Mouse (Mus musculus): Measurements from ENCODE around the gene Slc25a25. TPM values are rescaled to one million over a fixed set of nuclear protein-coding genes. Genes with fewer than 3 reads are reported as not detected.

The Slc25a25 gene
- polyA plus RNA-seq, 1 experiment from 2014 or later, result 20.4 TPM

DNA sequence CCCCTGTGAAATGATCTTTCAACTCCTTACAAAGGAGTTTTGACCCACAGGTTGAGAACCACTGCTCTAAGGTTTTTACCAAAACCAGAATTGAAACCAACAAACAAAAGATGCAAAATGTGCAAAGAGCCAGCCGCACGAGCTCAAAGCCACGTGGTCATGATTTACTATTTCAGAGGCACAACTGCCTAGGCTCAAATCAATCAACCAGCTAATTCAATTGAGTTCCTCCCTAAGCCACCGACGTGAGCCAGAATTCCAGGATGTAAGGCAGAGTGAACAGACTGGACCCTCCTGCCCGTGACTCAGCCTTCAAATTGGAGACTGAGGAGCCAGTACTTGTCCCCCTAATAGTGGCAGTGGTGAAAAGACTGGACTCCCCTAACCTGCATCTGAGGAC is 12.1 kb downstream of the Slc25a25 start:
- H3K9ac ChIP-seq, result 0 out of 2 replicates have a peak overlapping the region, but pooled peaks have one; percentile 7
- no peak for ATAC-seq (replicated peaks; ENCODE audit: low FRiP score)
- no peak overlapping the region for H3K4me3 ChIP-seq (replicated peaks)
- 0 out of 2 replicates have a peak, but pooled peaks cover 3% of the 10 kb centered on the region for H3K36me3 ChIP-seq
- peak overlapping the region; percentile 75 for H3K27ac ChIP-seq
- WGBS, result 24% methylated on average over 6 of the region's 6 CpGs
- peaks cover 46% of the 10 kb centered on the region for H3K4me1 ChIP-seq
- H3K4me2 ChIP-seq, result no peak overlapping the region
- H3K27me3 ChIP-seq, result no peaks in the 10 kb centered on the region
- H3K9me3 ChIP-seq (replicated peaks), result no peaks in the 10 kb centered on the region

DNA sequence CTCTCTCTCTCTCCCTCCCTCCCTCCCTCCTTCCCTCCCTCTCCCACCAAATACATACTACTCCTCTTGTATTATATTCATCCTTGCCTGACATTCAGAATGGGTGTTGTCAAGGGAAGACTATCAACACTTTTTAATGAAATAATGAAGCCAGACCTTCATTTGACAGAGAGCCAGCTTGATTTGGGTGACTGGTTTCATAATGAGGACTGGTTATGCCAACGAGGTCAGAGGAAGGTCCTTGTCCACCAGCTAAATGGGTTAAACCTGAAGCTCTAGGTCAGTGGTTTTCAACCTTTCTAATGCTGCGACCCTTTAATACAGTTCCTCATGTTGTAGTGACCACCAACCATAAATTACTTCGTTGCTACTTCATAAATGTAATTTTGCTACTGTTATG is 12.5 kb downstream of the Slc25a25 start:
- Histone ChIP-seq H3K4me1 (peaks cover 46% of the 10 kb centered on the region), H3K4me2 (no peak overlapping the region), H3K4me3 (replicated peaks) (no peak overlapping the region), H3K9ac (no peak overlapping the region), H3K27ac (no peak overlapping the region), H3K27me3 (no peaks in the 10 kb centered on the region), H3K9me3 (replicated peaks) (no peaks in the 10 kb centered on the region), H3K36me3 (0 out of 2 replicates have a peak, but pooled peaks cover 2% of the 10 kb centered on the region)
- ATAC-seq (replicated peaks; ENCODE audit: low FRiP score), result no peak
- 77% methylated on average over 3 of the region's 3 CpGs for WGBS

DNA sequence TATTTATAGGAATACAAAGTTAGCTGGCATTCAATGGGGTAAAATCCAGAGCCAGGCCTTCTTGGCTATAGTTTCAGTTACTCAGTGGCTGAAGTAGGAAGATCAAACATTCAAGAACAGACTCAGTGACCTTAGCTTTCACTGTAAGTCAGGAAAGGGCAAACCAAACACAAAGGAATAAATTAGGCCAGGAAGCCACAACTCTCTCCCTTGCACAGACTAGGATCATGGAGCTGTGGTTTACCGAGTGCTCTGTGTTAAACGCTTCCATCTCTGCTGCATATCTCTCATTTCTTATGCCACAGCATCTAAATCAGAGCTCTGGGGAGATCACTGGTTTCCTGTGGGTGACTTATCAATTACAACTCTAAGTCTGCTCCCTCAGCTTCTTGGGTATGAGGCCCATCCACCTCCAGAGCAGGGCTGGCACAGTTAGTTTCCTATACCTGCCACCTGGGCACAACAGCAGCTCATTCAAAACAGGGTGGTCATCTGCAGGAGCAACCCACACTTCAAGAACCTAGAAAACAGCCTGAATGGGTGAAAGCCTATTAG is 13.6 kb downstream of the Slc25a25 start:
- ATAC-seq (replicated peaks; ENCODE audit: low FRiP score), result no peak
- H3K4me2 ChIP-seq, result no peak overlapping the region
- H3K27me3 ChIP-seq, result no peaks in the 10 kb centered on the region
- H3K9ac ChIP-seq, result no peak overlapping the region
- no peaks in the 10 kb centered on the region for H3K36me3 ChIP-seq
- peak overlapping the region; percentile 83 for H3K27ac ChIP-seq
- peaks cover 46% of the 10 kb centered on the region for H3K4me1 ChIP-seq
- 66% methylated on average over 2 of the region's 2 CpGs for WGBS
- no peak overlapping the region for H3K4me3 ChIP-seq (replicated peaks)
- no peaks in the 10 kb centered on the region for H3K9me3 ChIP-seq (replicated peaks)

DNA sequence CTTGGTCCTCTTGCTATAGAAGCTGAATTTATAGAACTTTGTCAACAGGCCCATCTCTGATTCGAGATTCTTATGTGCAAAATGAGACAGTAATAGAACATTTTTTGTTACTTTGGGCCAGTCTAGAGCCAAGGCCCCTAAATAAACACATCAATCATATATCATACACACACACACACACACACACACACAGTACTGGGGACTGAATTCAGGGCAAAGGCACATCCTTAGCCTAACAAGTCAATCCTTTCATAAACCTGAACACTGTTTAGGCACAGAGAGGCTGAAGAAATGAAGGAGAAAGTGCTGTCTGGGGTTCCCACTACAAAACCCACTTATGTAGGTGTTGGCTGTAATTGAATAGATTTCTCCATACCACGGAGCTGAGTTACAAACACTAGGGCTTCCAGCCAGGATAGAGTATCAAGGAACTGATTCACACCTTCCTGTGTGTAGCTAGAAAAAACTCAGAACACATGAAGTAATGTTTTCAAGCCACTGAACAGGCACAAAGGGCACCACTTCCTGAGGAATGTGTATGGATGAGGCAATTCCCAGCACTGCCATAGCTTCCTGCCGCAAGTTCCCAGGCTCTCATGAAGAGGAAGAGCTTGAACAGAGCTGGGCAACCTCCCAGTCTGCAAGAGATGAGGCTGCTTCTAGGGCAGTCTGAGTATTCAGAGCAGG is 14.4 kb downstream of the Slc25a25 start:
- Histone ChIP-seq H3K36me3 (no peaks in the 10 kb centered on the region), H3K9me3 (replicated peaks) (no peaks in the 10 kb centered on the region), H3K4me2 (no peak overlapping the region), H3K9ac (no peak overlapping the region), H3K4me3 (replicated peaks) (no peak overlapping the region), H3K4me1 (peaks cover 46% of the 10 kb centered on the region), H3K27me3 (no peaks in the 10 kb centered on the region), H3K27ac (peak overlapping the region; percentile 83)
- peak; percentile 43; the same call in 1 of the 2 replicates for ATAC-seq (replicated peaks; ENCODE audit: low FRiP score)
- WGBS, result 50% methylated on average over 3 of the region's 3 CpGs

DNA sequence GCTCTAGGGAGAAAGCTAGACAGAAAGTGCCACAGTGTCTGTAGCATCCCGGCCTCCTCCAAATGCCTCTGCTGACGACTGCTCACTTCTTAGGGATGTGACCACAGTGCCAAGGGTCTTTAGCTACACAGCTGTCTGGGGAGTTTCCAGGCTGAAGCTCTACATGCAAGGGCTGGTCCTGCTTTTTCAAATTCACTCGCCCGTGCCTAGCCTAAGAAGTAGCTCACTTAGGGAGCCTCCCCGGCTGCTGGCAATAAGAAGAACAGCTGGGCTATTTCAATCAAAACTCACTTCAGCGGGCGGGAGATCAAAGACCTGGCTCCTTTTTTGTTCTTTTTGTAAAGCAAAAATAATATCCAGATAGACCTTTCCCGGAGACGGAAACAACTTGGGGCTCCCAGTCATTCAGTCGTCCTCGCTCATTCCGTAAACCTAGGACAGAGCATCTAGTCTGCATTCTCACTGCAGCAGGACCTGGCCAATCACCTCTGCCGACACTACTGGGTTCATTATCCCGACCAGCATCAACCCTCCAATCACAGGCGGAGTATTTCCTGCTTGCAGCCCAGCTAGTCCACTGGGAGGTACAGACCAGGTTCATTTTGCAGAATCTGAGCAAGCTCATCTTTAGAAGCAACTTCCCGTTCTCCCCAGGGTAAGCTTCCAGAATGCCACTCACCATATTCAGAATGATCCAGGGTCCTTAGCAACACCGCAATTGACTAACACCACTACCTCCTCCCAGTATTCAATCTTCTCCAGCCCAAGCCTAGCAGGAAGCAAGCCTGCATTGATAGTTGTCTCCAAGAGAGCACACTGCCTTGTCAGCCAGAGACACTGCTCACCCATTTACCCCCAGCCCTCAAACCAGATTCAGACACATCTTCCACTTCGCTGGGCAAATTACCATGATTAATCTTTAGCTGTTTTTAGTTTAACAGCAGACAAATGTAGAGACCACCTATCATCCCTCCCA is 20.3 kb downstream of the Slc25a25 start:
- Histone ChIP-seq H3K27ac (peak overlapping the region; percentile 85), H3K4me3 (replicated peaks) (peak overlapping the region; percentile 53), H3K9me3 (replicated peaks) (no peaks in the 10 kb centered on the region), H3K9ac (peak overlapping the region; percentile 55), H3K4me2 (peak overlapping the region; percentile 66), H3K27me3 (no peaks in the 10 kb centered on the region), H3K4me1 (peaks cover 48% of the 10 kb centered on the region), H3K36me3 (no peaks in the 10 kb centered on the region)
- WGBS, result 7% methylated on average over 18 of the region's 18 CpGs
- peak; percentile 85 for ATAC-seq (replicated peaks; ENCODE audit: low FRiP score)

DNA sequence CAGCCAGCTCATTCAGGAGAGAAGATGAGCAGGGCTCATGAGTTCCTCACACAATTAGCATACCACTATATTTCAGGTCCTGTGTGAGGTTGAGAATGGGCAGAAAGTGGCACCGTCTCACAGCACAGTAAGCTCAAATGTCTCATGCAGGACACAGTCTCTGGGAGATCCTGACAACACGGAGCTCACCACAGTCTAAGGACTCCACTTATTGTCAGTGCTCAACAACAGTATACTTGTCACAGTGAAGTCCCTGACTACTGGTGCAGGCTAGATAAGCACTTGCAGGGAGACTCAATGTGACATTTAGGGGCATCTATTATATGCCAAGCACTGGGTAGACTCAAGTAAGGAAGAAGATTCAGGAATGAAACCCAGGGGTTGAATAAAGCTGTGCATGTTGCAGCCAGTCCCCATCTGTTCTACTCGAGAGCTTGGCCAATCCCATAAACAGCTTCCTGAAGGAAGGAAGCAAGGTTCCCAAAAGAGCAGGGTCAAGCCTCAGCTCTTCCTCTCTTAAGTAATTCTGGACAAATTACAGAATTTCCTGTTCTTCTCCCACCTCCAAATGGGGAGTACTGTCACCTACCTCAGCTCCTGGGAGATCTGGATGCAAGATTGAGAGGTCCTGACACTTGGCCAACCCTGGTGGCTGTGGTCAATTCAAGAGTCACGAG is 21.9 kb downstream of the Slc25a25 start:
- Histone ChIP-seq H3K27me3 (no peaks in the 10 kb centered on the region), H3K4me2 (peak overlapping the region; percentile 66), H3K36me3 (no peaks in the 10 kb centered on the region), H3K9me3 (replicated peaks) (no peaks in the 10 kb centered on the region), H3K27ac (peak overlapping the region; percentile 87), H3K9ac (no peak overlapping the region), H3K4me1 (peaks cover 59% of the 10 kb centered on the region), H3K4me3 (replicated peaks) (no peak overlapping the region; the same call in 1 of the 2 replicates)
- no peak for ATAC-seq (replicated peaks; ENCODE audit: low FRiP score)
- 62% methylated on average over 4 of the region's 4 CpGs for WGBS

DNA sequence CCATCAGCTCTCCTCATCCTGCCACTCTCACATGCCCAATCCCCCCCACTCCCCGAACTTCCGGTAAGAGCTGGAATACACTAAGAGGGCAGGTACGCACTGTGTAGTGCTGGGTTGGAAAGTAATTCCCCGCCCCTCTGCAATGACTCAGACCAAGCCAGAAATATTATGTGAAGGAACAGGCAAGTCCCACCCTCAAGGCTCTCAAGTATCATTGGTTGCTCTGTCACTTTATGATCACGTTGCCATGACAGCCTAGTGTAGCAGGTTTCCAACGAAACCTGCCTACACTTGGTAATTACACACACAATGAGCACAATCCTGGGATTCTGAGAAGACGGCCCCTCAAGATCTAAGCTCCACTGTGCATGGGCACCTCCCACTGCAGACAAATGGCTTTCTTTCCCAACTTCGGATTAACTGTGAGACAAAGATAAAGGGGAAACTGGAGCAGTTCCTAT is 23.0 kb downstream of the Slc25a25 start:
- peak overlapping the region; percentile 66 for H3K4me2 ChIP-seq
- H3K27me3 ChIP-seq, result no peaks in the 10 kb centered on the region
- peaks cover 68% of the 10 kb centered on the region for H3K4me1 ChIP-seq
- peak overlapping the region; percentile 16 for H3K4me3 ChIP-seq (replicated peaks)
- H3K9ac ChIP-seq, result no peak overlapping the region
- no peaks in the 10 kb centered on the region for H3K9me3 ChIP-seq (replicated peaks)
- 18% methylated on average over 8 of the region's 8 CpGs for WGBS
- H3K27ac ChIP-seq, result peak overlapping the region; percentile 87
- peak; percentile 57 for ATAC-seq (replicated peaks; ENCODE audit: low FRiP score)
- H3K36me3 ChIP-seq, result no peaks in the 10 kb centered on the region

DNA sequence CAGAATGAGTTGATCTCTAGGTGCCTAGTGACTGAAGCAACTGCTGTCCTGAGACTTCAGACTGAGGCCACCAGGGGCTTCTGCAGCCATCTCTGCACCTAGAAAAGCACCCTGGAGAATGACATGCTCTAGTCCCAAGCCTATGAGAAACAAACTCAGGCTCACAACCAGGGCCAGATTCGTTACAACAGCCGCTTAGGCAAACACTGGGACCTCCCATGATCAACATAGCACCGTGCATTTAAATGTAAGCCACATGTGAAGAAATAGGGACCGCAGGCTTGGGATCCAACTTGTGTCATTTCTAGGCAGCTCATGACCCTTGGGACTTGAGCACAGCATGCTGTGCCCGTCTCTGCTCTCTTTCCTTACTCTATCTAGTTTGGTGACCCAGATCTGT is 23.5 kb downstream of the Slc25a25 start:
- ATAC-seq (replicated peaks; ENCODE audit: low FRiP score), result no peak
- peaks cover 74% of the 10 kb centered on the region for H3K4me1 ChIP-seq
- H3K4me2 ChIP-seq, result peak overlapping the region; percentile 66
- no peaks in the 10 kb centered on the region for H3K36me3 ChIP-seq
- peak overlapping the region; percentile 87 for H3K27ac ChIP-seq
- WGBS, result 81% methylated on average over 5 of the region's 5 CpGs
- no peaks in the 10 kb centered on the region for H3K9me3 ChIP-seq (replicated peaks)
- H3K9ac ChIP-seq, result no peak overlapping the region
- H3K4me3 ChIP-seq (replicated peaks), result no peak overlapping the region
- no peaks in the 10 kb centered on the region for H3K27me3 ChIP-seq

DNA sequence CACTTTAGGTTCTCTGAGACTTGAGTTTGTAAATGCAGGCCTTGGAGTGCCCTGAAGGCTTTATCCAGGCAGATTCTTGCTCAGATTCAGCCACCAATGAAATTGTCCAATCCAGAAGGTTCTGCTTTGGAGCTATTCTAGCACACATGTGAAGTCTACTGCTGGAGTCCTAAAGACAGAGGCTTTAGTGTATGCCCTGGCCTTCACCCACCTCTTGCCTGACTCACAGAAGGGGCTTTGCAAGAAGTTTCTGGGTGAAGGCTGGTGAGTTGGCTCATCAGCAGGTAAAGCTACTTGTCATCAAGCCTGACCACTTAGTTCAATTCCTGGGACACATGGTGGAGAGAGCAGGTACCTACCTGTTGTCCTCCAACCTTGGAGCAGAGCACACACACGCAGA is 25.1 kb downstream of the Slc25a25 start:
- Histone ChIP-seq H3K36me3 (peaks cover 3% of the 10 kb centered on the region; the same call in 1 of the 2 replicates), H3K4me3 (replicated peaks) (no peak overlapping the region), H3K9ac (no peak overlapping the region), H3K27ac (no peak overlapping the region), H3K9me3 (replicated peaks) (no peaks in the 10 kb centered on the region), H3K4me1 (peaks cover 75% of the 10 kb centered on the region), H3K27me3 (no peaks in the 10 kb centered on the region), H3K4me2 (no peak overlapping the region)
- WGBS, result 97% methylated on average over 1 of the region's 1 CpGs
- ATAC-seq (replicated peaks; ENCODE audit: low FRiP score), result no peak

DNA sequence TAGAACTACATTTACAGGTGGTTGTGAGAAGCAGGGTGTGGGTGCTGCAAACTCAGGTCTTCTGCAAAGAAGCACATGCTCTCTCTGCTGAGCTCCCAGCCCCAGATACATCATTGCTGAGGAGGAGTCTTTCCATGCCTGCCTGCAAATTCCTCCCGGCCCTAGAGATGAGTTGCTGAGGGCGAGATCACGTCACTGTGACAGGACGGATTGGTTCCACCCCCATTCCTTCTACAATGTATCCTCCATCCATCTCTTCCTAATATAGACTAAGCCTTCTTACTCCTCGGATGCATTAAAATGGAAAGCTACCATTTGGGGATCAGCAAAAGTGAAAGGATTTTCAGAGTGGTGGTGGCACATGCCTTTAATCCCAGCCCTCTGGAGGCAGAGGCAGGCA is 25.7 kb downstream of the Slc25a25 start:
- WGBS, result 69% methylated on average over 5 of the region's 5 CpGs
- Histone ChIP-seq H3K9ac (no peak overlapping the region), H3K4me2 (no peak overlapping the region), H3K27me3 (no peaks in the 10 kb centered on the region), H3K4me1 (peaks cover 70% of the 10 kb centered on the region), H3K27ac (peak overlapping the region; percentile 88; the same call in 1 of the 2 replicates), H3K9me3 (replicated peaks) (no peaks in the 10 kb centered on the region), H3K36me3 (peaks cover 9% of the 10 kb centered on the region), H3K4me3 (replicated peaks) (no peak overlapping the region)
- ATAC-seq (replicated peaks; ENCODE audit: low FRiP score), result no peak

DNA sequence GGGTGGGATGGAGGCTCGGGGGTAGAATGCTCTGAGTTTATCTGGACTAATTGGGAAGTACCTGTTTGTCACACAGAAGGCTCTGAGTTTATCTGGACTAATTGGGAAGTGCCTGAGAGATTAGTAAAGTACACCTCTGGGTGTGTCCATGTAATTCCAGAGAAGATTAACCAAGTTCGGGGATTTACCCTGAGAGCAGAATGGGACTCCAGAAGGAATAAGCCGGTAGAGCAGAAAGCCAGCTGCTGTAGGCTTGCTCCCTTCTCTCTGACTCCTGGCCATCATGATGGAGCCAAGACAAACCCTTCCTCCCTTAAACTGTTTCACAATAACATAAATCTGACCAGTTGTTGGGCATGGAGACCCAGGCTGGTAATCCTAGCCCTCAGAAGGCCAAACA is 26.4 kb downstream of the Slc25a25 start:
- no peaks in the 10 kb centered on the region for H3K9me3 ChIP-seq (replicated peaks)
- H3K36me3 ChIP-seq, result peaks cover 17% of the 10 kb centered on the region
- H3K27ac ChIP-seq, result peak overlapping the region; percentile 88
- H3K9ac ChIP-seq, result no peak overlapping the region
- 36% methylated on average over 3 of the region's 3 CpGs for WGBS
- H3K4me3 ChIP-seq (replicated peaks), result no peak overlapping the region
- no peak for ATAC-seq (replicated peaks; ENCODE audit: low FRiP score)
- peaks cover 70% of the 10 kb centered on the region for H3K4me1 ChIP-seq
- H3K4me2 ChIP-seq, result no peak overlapping the region
- H3K27me3 ChIP-seq, result no peaks in the 10 kb centered on the region
